Comparison of ENCODE assay signal across 10 mouse cellular contexts in the genomic region with DNA sequence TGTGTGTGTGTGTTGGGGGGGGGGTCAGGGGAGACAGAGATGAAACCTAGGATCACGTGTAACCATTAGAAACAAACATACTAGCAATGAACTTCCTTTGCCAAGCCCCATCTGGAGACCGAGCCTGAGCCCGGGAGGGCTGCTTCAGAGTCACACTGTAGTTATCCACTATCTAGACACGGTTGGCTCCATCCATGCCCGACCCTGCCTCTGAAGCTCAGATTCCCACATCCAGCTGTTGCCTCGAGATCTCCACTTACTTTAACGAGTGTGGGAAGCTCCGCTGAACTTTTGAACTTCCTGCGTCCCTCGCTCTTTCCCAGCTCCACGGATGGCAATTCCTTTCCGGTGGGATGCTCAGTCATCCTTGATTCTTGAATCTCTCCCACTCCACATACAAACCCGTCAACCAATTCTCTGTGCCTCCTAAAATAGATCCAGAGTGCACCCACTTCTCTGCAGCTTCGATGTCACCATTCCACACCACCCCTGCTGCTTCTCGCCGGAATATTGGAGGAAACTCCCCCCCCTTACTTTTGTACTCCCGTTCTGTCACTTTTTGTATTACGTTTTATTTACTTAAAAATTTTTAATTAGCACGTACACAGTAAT. TPM values are rescaled to one million over a fixed set of nuclear protein-coding genes. Genes with fewer than 3 reads are reported as not detected.
A peak's percentile ranks its signal among the peaks of the same experiment; 100 is the strongest.
DNase-seq lines count a peak whose midpoint lies in the region; ATAC-seq and TF ChIP-seq lines count a peak whose summit lies in the region.
"Had no signal": no experiment of that assay in that cellular context is flagged by ENCODE, and none has a peak within 500 bp of the region (broad histone marks: within the 10 kb centered on the region; RNA-seq: fewer than 3 reads in every experiment).

No protein-coding gene starts in this region.

- no peak overlapping the region for H3K4me3 ChIP-seq in forebrain, embryonic 11.5 days (ENCODE audit: low read depth, low read length)
- no peak overlapping the region for H3K4me3 ChIP-seq in forebrain, embryonic 12.5 days (replicated peaks)
- H3K4me3 ChIP-seq in heart, postnatal 0 days (ENCODE audit: low read depth, low read length) = no peak overlapping the region
- H3K4me3 ChIP-seq in lung, postnatal 0 days (ENCODE audit: low read depth, low read length) = no peak overlapping the region
- H3K4me3 ChIP-seq: midbrain, embryonic 10.5 days had no signal

- no peaks in the 10 kb centered on the region for H3K36me3 ChIP-seq in forebrain, embryonic 11.5 days (ENCODE audit: control insufficient read depth, insufficient read depth, low read length)
- no peaks in the 10 kb centered on the region for H3K36me3 ChIP-seq in forebrain, embryonic 12.5 days (replicated peaks)
- no peaks in the 10 kb centered on the region for H3K36me3 ChIP-seq in heart, postnatal 0 days (replicated peaks; ENCODE audit: control insufficient read depth, insufficient read depth, low read length)
- no peaks in the 10 kb centered on the region for H3K36me3 ChIP-seq in lung, postnatal 0 days (ENCODE audit: insufficient read depth, low read length)
- H3K36me3 ChIP-seq: midbrain, embryonic 10.5 days had no signal

- H3K4me2 ChIP-seq in forebrain, embryonic 11.5 days (ENCODE audit: low read depth, low read length, severe bottlenecking) = no peak overlapping the region
- H3K4me2 ChIP-seq in forebrain, embryonic 12.5 days = no peak overlapping the region
- 0 out of 2 replicates have a peak overlapping the region, but pooled peaks have one; percentile 14 for H3K4me2 ChIP-seq in heart, postnatal 0 days (ENCODE audit: low read depth, low read length)
- H3K4me2 ChIP-seq in lung, postnatal 0 days (replicated peaks; ENCODE audit: low read depth, low read length) = no peak overlapping the region

- ATAC-seq in forebrain, embryonic 11.5 days (replicated peaks; ENCODE audit: low FRiP score) = no peak
- no peak for ATAC-seq in forebrain, embryonic 12.5 days (ENCODE audit: low FRiP score)
- peak; percentile 65 for ATAC-seq in heart, postnatal 0 days (ENCODE audit: insufficient read depth, low read depth)
- peak; percentile 53 for ATAC-seq in lung, postnatal 0 days
- no peak for ATAC-seq in granulocyte monocyte progenitor cell, adult 5-6 weeks (replicated peaks; ENCODE audit: poor library complexity, severe bottlenecking)

- H3K9ac ChIP-seq in forebrain, embryonic 11.5 days (ENCODE audit: low read length) = no peak overlapping the region
- no peak overlapping the region for H3K9ac ChIP-seq in forebrain, embryonic 12.5 days
- no peak overlapping the region for H3K9ac ChIP-seq in heart, postnatal 0 days (replicated peaks; ENCODE audit: low read depth, low read length)
- H3K9ac ChIP-seq in lung, postnatal 0 days (replicated peaks; ENCODE audit: low read depth) = no peak overlapping the region

- no peak overlapping the region for H3K27ac ChIP-seq in forebrain, embryonic 11.5 days (ENCODE audit: low read depth, low read length)
- no peak overlapping the region for H3K27ac ChIP-seq in forebrain, embryonic 12.5 days
- peak overlapping the region; percentile 77 for H3K27ac ChIP-seq in heart, postnatal 0 days (ENCODE audit: low read depth)
- H3K27ac ChIP-seq in lung, postnatal 0 days (ENCODE audit: low read length) = no peak overlapping the region
- H3K27ac ChIP-seq: midbrain, embryonic 10.5 days had no signal

- 67% methylated on average over 19 of the region's 19 CpGs for WGBS in forebrain, embryonic 11.5 days
- whole genome bisulfite sequencing in forebrain, embryonic 12.5 days = 68% methylated on average over 19 of the region's 19 CpGs
- WGBS in heart, postnatal 0 days = 27% methylated on average over 19 of the region's 19 CpGs
- WGBS in lung, postnatal 0 days = 42% methylated on average over 19 of the region's 19 CpGs

- no peaks in the 10 kb centered on the region for H3K4me1 ChIP-seq in forebrain, embryonic 11.5 days (replicated peaks; ENCODE audit: control insufficient read depth, insufficient read depth, low read length)
- H3K4me1 ChIP-seq in forebrain, embryonic 12.5 days = peaks cover 9% of the 10 kb centered on the region
- H3K4me1 ChIP-seq in heart, postnatal 0 days (ENCODE audit: control insufficient read depth, insufficient read depth) = peaks cover 18% of the 10 kb centered on the region
- no peaks in the 10 kb centered on the region for H3K4me1 ChIP-seq in lung, postnatal 0 days (ENCODE audit: insufficient read depth, low read depth, low read length)

- TF ChIP-seq CTCF in heart, postnatal 0 days (IDR thresholded peaks at IDR 0.05; ENCODE audit: low read depth) = no peak
- TF ChIP-seq CTCF in lung, postnatal 0 days (IDR thresholded peaks at IDR 0.05) = no peak

- DNase-seq in forebrain, embryonic 11.5 days (ENCODE audit: low spot score) = peak; percentile 46
- peak; percentile 61 for DNase-seq in embryo, embryonic 10 days (ENCODE audit: low spot score)
- peak; percentile 11 for DNase-seq in heart, postnatal 0 days (ENCODE audit: low spot score)
- peak; percentile 26 for DNase-seq in lung, postnatal 0 days (ENCODE audit: low spot score)
- no peak for DNase-seq in layer of hippocampus, adult 9-11 months
- no peak for DNase-seq in left cerebral cortex, adult 18-20 months (ENCODE audit: low spot score in 2 of 2)
- DNase-seq: cerebellum, postnatal 36 days had no signal

- TF ChIP-seq EP300 in heart, postnatal 0 days (IDR thresholded peaks at IDR 0.05; ENCODE audit: low read depth) = no peak
- no peak for TF ChIP-seq EP300 in lung, postnatal 0 days (IDR thresholded peaks at IDR 0.05)

- H3K27me3 ChIP-seq in forebrain, embryonic 11.5 days (ENCODE audit: control insufficient read depth, insufficient read depth, low read length) = no peaks in the 10 kb centered on the region
- no peaks in the 10 kb centered on the region for H3K27me3 ChIP-seq in forebrain, embryonic 12.5 days
- no peaks in the 10 kb centered on the region for H3K27me3 ChIP-seq in heart, postnatal 0 days (ENCODE audit: control insufficient read depth, insufficient read depth, low read length)
- H3K27me3 ChIP-seq in lung, postnatal 0 days (replicated peaks; ENCODE audit: insufficient read depth, low read length) = no peaks in the 10 kb centered on the region

- no peaks in the 10 kb centered on the region for H3K9me3 ChIP-seq in forebrain, embryonic 11.5 days (ENCODE audit: control insufficient read depth, low read length)
- no peaks in the 10 kb centered on the region for H3K9me3 ChIP-seq in forebrain, embryonic 12.5 days
- H3K9me3 ChIP-seq in heart, postnatal 0 days (replicated peaks; ENCODE audit: control insufficient read depth, low read length) = no peaks in the 10 kb centered on the region
- no peaks in the 10 kb centered on the region for H3K9me3 ChIP-seq in lung, postnatal 0 days (ENCODE audit: low read length)
- H3K9me3 ChIP-seq: midbrain, embryonic 10.5 days had no signal

RNA-seq across cellular contexts. Expression of gene Ccdc6, which starts 15.3 kb away (rescaled TPM):
- polyA plus RNA-seq in forebrain, embryonic 11.5 days (2014; fragmentation: Nextera tagmentation; extraction: Ambion mirVana) = 17.6 and 19.4 TPM in 2 replicates
- polyA plus RNA-seq in forebrain, embryonic 12.5 days (2016; fragmentation: Nextera tagmentation; extraction: Ambion mirVana) = 15.9 TPM in 2 replicates
- 10.4 and 24.2 TPM in 2 replicates for total RNA-seq in heart, postnatal 0 days (2014; rRNA removed; ENCODE audit: low replicate concordance)
- 7.7 and 7.8 TPM in 2 replicates for polyA plus RNA-seq in heart, postnatal 0 days (2015; fragmentation: Nextera tagmentation; extraction: Ambion mirVana)
- polyA plus RNA-seq in lung, postnatal 0 days (2015; fragmentation: Nextera tagmentation; extraction: Ambion mirVana) = 10.7 and 11.3 TPM in 2 replicates
- total RNA-seq in granulocyte monocyte progenitor cell, adult 5-6 weeks (2014; fragmentation: Nextera tagmentation) = 28.6 and 33.8 TPM in 2 replicates
- 17.7 and 18.8 TPM in 2 replicates for total RNA-seq in granulocyte monocyte progenitor cell, adult 5-6 weeks (2017)
- 10 to 100 TPM; 53.7 to 65.9 TPM for total RNA-seq in left cerebral cortex, adult 18-20 months (2021)

Comparison
In these comparisons a context has a peak if more than half of its experiments do, and no peak if none do; other contexts are left out.
1. ATAC-seq: peak in heart, postnatal 0 days (single experiment) and lung, postnatal 0 days (single experiment); none in forebrain, embryonic 11.5 days (single experiment), forebrain, embryonic 12.5 days (single experiment) and granulocyte monocyte progenitor cell, adult 5-6 weeks (single experiment).
2. DNase-seq: peak in forebrain, embryonic 11.5 days (single experiment), embryo, embryonic 10 days (single experiment), heart, postnatal 0 days (single experiment) and lung, postnatal 0 days (single experiment); none in layer of hippocampus, adult 9-11 months (single experiment) and left cerebral cortex, adult 18-20 months (0 of 2).